Comparison of ENCODE assay signal across 29 mouse cellular contexts in the genomic region with DNA sequence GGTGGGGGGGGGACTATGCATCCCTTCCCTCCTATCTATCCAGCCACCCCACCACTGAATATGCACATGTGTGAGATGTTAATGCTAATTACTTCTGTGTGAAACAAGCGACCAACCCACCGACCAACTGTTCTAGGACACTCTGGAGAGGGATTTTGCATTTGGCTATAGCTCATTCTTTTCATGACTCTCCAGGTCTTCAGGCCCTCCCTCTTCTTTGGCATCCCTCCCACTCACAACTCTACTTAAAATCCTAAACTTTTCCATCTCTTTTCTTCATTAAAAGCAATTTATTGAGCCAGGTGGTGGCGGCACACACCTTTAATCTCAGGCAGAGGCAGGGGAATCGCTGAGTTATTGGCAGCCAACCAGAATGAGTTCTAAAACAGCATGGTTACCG.
DNase-seq lines count a peak whose midpoint lies in the region; ATAC-seq lines count a peak whose summit lies in the region.
"Had no signal": no experiment of that assay in that cellular context is flagged by ENCODE, and none has a peak within 500 bp of the region (broad histone marks: within the 10 kb centered on the region; RNA-seq: fewer than 3 reads in every experiment).

No protein-coding gene starts in this region.

- WGBS in forebrain, embryonic 12.5 days = 57% methylated on average over 5 of the region's 5 CpGs
- WGBS in forebrain, embryonic 14.5 days = 29% methylated on average over 5 of the region's 5 CpGs

- DNase-seq in forebrain, embryonic 14.5 days (ENCODE audit: low spot score) = no peak
- peak; percentile 18 for DNase-seq in layer of hippocampus, adult 9-11 months
- no peak for DNase-seq in layer of hippocampus, postnatal 36 days
- DNase-seq in testis, postnatal 10 days (ENCODE audit: low spot score) = peak; percentile 14
- DNase-seq in testis, postnatal 14 days (ENCODE audit: low spot score) = no peak
- DNase-seq in left cerebral cortex, postnatal 4 days = no peak
- DNase-seq: adrenal gland, postnatal 10 days; B cell, adult 2 months; cerebellum, adult 11 months; cerebellum, adult 2 months; cerebellum, adult 9-11 months; cerebellum, postnatal 25 days; gastrocnemius, adult 2 months; gastrocnemius, postnatal 14 days; heart, adult 18-20 months; heart, postnatal 14 days; heart, postnatal 4 days had no signal

- no peaks in the 10 kb centered on the region for H3K9me3 ChIP-seq in forebrain, embryonic 12.5 days
- no peaks in the 10 kb centered on the region for H3K9me3 ChIP-seq in forebrain, embryonic 14.5 days (replicated peaks; ENCODE audit: control insufficient read depth, low read length)
- H3K9me3 ChIP-seq: embryonic facial prominence, embryonic 12.5 days; embryonic facial prominence, embryonic 15.5 days; forebrain, embryonic 13.5 days; G1E; heart, embryonic 10.5 days; heart, embryonic 13.5 days had no signal

- peaks cover 40% of the 10 kb centered on the region for H3K4me1 ChIP-seq in forebrain, embryonic 12.5 days
- peaks cover 24% of the 10 kb centered on the region for H3K4me1 ChIP-seq in forebrain, embryonic 14.5 days (ENCODE audit: control insufficient read depth, insufficient read depth, low read length)
- H3K4me1 ChIP-seq: embryonic facial prominence, embryonic 15.5 days had no signal

- H3K9ac ChIP-seq in forebrain, embryonic 12.5 days = no peak overlapping the region
- H3K9ac ChIP-seq in forebrain, embryonic 14.5 days (ENCODE audit: low read length) = no peak overlapping the region
- H3K9ac ChIP-seq: embryonic facial prominence, embryonic 12.5 days; embryonic facial prominence, embryonic 15.5 days; forebrain, embryonic 13.5 days; heart, embryonic 13.5 days; hindbrain, embryonic 14.5 days had no signal

- H3K4me2 ChIP-seq in forebrain, embryonic 12.5 days = no peak overlapping the region
- H3K4me2 ChIP-seq in forebrain, embryonic 14.5 days (ENCODE audit: low read length) = no peak overlapping the region
- H3K4me2 ChIP-seq: embryonic facial prominence, embryonic 12.5 days; embryonic facial prominence, embryonic 15.5 days; forebrain, embryonic 13.5 days; heart, embryonic 13.5 days; hindbrain, embryonic 14.5 days had no signal

- H3K27ac ChIP-seq in forebrain, embryonic 12.5 days = peak overlapping the region; percentile 80; the same call in 1 of the 2 replicates
- no peak overlapping the region for H3K27ac ChIP-seq in forebrain, embryonic 14.5 days (ENCODE audit: low read depth, low read length)
- H3K27ac ChIP-seq: embryonic facial prominence, embryonic 12.5 days; embryonic facial prominence, embryonic 15.5 days; gastrocnemius, adult 2 months; heart, embryonic 13.5 days; hindbrain, embryonic 14.5 days had no signal

- intact Hi-C loops in left cerebral cortex, postnatal 4 days (cut with DNase I) = no loop called here

- no peaks in the 10 kb centered on the region for H3K36me3 ChIP-seq in forebrain, embryonic 12.5 days (replicated peaks)
- H3K36me3 ChIP-seq in forebrain, embryonic 14.5 days (ENCODE audit: control insufficient read depth, insufficient read depth, low read length) = no peaks in the 10 kb centered on the region
- H3K36me3 ChIP-seq: embryonic facial prominence, embryonic 12.5 days; embryonic facial prominence, embryonic 15.5 days; heart, embryonic 10.5 days; heart, embryonic 13.5 days had no signal

- H3K27me3 ChIP-seq in forebrain, embryonic 12.5 days = peaks cover 7% of the 10 kb centered on the region; the same call in 1 of the 2 replicates
- H3K27me3 ChIP-seq in forebrain, embryonic 14.5 days (replicated peaks; ENCODE audit: control insufficient read depth, insufficient read depth, low read length) = no peaks in the 10 kb centered on the region
- H3K27me3 ChIP-seq: CH12.LX; embryonic facial prominence, embryonic 12.5 days; embryonic facial prominence, embryonic 15.5 days; forebrain, embryonic 13.5 days; heart, embryonic 13.5 days; Patski had no signal

- ATAC-seq in forebrain, embryonic 12.5 days (ENCODE audit: low FRiP score) = no peak
- no peak for ATAC-seq in forebrain, embryonic 14.5 days
- ATAC-seq: forebrain, embryonic 13.5 days; hindbrain, postnatal 0 days; inflammation-experienced regulatory T-cells, adult 6 months; Patski had no signal

- no peak overlapping the region for H3K4me3 ChIP-seq in forebrain, embryonic 12.5 days (replicated peaks)
- H3K4me3 ChIP-seq in forebrain, embryonic 14.5 days (ENCODE audit: low read depth, low read length) = no peak overlapping the region
- H3K4me3 ChIP-seq: embryonic facial prominence, embryonic 12.5 days; embryonic facial prominence, embryonic 15.5 days; forebrain, embryonic 13.5 days; gastrocnemius, adult 2 months; heart, embryonic 10.5 days; heart, embryonic 13.5 days had no signal

Comparison
In these comparisons a context has a peak if more than half of its experiments do, and no peak if none do; other contexts are left out.
1. DNase-seq: peak in layer of hippocampus, adult 9-11 months (single experiment) and testis, postnatal 10 days (single experiment); none in forebrain, embryonic 14.5 days (single experiment), layer of hippocampus, postnatal 36 days (0 of 2), testis, postnatal 14 days (single experiment) and left cerebral cortex, postnatal 4 days (single experiment).